Mouse (Mus musculus) naive thymus-derived CD4-positive, alpha-beta T cell, adult 2 months (primary cell): Measurements from ENCODE around the gene Hoxd3.

Experiments used
- DNase-seq: peaks from one replicate; pipeline ENCODE4 v3.0.0-alpha.2; 2011; ENCODE audit warnings: low read depth

Hoxd3 gene

DNA sequence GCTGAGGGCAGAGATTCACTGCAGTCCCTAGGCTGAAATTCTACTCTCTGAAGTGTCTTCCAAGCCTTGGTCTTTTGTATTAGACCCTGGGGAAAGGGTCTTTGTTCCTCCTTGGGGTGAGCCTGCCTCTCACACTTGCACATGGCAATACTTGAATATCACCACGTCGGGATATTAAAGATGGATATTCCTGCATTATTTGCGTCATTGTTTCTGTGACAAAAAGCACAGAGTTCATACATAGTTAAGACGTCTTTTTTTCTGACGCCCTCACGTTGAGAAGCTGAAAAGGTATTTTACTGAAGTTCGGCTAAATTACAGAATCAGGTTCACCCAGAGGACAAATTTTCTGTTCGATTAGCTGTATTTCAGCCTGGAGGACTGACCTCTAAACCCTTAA is 18.6 kb downstream of the Hoxd3 start:
- no peak for DNase-seq

GRCm38 (mm10) chr2:74731055-74731454 is 19.3 kb downstream of the Hoxd3 start:
- DNase-seq = no peak

DNA sequence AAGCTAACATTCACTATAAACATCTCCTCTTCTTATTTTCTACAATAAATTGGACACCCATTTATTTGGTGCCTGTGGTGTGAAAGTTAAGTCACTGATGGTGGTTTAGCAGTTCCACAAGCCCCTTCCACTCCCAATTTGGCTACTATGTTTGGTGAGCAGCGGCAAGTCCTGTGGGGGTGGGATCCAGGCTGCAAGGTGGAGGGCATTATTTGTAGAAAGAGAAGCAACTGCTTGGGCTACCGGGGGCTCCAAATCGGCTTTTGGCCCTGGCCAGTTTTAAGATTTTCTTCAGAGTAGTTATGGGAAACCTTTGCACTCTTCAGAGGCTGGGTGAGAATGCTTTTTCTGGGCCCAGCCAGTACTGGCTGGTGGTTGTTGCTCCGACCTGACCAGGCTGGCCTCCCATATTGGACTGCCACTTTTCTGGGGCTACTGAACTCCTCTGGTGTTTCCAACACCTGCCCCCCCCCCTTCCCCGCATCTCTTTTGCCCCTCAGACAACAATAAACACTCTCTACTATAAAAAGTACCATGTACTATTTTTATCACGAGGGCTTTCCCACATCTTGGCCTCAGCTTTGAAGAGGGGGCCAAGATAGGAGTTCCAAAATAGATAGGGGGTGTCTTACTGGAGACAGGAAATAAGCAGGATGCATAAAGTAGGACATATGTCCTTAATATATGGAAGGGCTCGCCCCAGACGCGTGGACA is 20.2 kb downstream of the Hoxd3 start:
- no peak for DNase-seq

GRCm38 (mm10) chr2:74732513-74733316 is 21.0 kb downstream of the Hoxd3 start:
- DNase-seq = no peak

GRCm38 (mm10) chr2:74733317-74733661 is 21.6 kb downstream of the Hoxd3 start:
- no peak for DNase-seq

DNA sequence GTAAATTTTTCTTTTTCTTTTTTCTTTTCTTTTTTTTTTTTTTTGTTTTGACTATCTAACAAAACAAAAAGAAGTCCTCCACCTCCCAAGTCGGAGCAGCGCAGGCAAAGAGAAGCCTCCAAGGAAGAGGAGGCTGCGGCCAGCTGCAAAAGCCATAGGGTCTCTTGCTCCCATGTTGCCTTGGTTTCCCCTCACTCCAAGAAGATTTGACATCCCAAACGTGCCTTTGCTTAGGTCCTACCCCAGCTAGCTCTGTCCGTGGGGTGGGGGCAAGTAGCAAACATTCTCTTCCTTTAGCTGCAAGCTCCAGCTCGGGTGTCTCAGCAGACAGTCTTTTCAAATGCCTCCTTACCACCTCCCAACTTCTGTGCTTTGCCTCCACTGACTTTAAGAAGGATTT is 22.0 kb downstream of the Hoxd3 start:
- no peak for DNase-seq

DNA sequence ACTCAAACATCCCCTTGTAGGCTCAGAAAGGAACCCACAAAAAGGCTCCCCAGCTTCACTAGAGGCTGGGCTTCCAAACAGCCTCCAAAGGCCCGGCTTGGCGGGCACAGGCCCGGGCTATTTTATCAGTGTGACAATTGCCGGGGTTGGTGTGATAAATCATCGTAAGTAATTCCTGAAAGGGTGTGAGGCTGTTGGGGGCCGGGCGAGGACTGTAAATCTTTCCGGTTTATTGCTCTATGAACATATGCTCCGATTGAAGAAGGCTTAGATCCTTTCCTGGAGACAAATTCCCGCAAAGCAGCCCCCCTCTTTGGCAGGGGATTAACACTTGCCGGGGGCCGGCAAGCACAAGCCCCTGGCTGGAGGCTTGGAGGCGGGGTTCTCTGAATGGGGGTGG is 22.7 kb downstream of the Hoxd3 start:
- no peak for DNase-seq

GRCm38 (mm10) chr2:74734996-74735811 is 23.5 kb downstream of the Hoxd3 start:
- no peak for DNase-seq

GRCm38 (mm10) chr2:74735851-74736687 is 24.3 kb downstream of the Hoxd3 start:
- no peak for DNase-seq

GRCm38 (mm10) chr2:74736688-74737577 is 25.2 kb downstream of the Hoxd3 start:
- DNase-seq = no peak

DNA sequence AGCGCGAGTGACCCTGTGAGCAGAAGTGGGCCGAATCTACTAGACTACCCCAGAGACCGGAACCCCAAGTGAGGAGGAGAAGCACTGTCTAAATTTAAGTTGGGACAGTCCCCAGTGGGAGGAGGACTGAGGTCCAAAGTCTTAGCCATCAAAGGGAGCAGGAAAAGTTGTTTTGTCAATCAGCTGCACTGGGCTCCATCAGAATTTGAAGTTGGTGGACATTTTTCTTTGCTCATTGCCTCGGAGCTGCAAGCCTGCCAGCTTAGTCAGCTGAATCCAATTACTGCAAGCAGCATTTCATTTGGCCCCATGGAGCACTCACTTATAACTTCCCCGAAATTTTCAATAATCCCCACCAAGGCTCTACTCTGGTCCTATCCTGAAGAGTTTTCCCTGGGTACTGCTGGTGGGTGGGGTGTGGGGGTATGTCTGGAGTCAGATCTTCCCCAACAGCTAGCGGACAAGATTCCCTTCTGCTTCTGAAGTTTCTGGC is 25.9 kb downstream of the Hoxd3 start:
- DNase-seq = no peak

DNA sequence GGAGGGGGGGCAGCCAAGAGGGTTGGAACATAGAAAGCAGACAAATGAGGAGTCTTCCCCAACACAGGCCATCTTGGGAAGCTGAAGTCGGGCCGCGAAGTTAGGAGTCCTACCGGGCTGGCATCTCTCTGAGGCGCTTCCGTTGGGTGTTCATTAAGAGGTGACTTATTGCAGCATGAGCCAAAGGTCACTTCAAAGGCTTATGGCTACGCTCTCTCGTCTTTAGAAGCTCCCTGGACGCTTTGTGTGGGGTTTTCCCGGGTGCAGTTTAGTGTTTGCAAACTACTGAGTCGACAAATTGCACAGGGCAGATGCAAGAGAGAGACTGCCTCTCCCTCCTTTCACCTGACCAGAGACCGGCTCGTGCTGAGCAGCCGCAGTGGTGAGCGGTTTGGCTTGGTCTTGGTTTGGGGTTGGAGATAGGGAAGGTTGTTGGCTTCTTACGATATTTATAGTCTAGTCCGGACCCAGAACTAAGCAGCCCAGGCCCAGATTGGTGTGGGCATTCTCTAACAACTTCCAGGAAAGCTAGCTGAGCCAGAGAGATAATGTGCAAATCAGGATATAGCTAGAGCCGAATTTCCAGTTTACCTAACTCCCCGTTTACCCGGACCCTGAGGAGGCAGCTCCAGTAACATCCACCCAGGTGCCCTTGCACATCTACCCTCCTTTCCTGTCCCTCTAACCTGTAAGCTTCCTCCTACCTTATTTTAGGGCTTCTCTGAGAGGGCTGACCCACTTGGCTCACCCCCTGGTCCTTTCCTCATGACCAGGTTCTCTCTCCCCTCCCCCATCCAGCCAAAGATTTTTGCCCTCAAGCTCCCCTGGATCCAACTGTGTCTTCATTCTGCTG is 27.1 kb downstream of the Hoxd3 start:
- DNase-seq = no peak

DNA sequence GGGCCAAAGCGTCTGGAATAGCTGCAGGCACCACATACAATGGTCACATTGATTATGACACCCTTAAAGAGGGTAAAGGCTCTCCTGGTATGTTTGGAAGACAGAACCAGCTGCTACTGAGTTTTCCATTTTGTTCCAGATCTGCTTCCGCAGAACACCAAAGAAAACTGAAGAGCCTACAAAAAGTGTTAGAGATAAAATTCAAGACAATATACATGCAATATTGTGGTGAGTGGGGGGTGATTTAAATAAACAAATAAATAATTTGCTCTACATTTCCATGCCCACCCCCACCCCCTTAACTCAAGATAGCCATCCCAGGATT is 27.7 kb downstream of the Hoxd3 start:
- no peak for DNase-seq

GRCm38 (mm10) chr2:74739869-74740268 is 28.1 kb downstream of the Hoxd3 start:
- no peak for DNase-seq

DNA sequence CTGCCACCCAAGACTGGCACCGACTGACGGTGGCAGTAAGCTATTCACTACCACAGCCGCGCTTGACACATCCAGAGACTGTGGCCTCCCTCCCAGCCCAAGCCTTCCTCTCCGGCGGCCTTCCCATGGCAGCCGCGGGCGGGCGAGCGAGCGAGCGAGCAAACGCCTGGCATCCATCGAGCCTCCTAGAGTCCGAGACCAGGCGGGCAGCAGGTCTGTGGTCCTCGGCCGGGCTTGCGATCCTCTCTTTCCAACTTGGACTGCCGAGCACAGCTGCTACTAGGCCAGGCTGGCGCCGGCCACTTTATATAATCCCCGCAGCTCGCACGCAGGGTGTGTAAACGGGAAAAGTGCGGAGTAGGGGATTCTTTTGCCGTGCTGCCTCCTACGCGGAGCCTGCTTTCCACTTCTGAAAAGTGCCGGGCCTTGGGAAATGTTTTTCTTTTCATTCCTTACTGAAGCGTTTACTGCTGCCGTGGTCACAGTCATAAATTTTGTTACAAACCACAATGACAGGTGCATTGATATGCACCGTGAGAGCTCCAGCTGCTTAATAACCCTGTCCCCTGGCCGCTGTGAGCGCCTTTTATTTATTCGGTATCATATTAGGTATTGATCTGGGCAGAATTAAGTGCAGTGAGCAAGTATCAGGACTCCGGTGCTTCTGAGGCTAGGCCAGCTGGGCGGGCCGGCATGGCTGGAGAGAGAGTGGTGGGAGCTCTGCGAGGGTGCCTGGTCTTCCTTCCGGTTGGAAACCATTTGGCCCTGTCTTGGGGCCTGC is 28.8 kb downstream of the Hoxd3 start:
- DNase-seq = no peak

- DNase-seq = no peak
These were observed 29.7 kb downstream of the Hoxd3 start for GRCm38 (mm10) chr2:74741252-74741978.

DNA sequence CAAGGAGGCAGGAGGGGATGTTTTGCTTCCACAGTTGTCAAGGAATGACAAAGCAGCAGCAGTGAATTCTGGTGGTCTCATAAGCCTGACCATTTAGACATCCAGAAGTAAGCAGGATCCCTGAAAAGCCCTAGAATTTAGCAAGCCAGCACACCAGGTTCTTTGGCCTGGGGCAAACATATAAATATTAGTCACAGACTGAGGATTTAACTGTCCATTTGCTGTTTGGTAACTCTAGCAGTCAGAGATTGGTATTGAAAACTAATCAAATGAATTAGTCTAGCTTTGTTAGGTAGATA is 30.2 kb downstream of the Hoxd3 start:
- no peak for DNase-seq

- DNase-seq = no peak
These were observed 34.0 kb downstream of the Hoxd3 start for GRCm38 (mm10) chr2:74745540-74746297.
